Mouse (Mus musculus): ENCODE data around the gene Psip1.

GRCm38 (mm10) chr4:83511083-83511482 is 24.8 kb upstream of the Psip1 start:
- TF ChIP-seq CTCF (IDR thresholded peaks at IDR 0.05; ENCODE audit: extremely low read depth, insufficient read length, insufficient replicate concordance, low read depth, low read length) (no peak), POLR2A (IDR thresholded peaks at IDR 0.05; ENCODE audit: low read depth, low read length) (no peak)

Measured in small intestine, adult 2 months (tissue).